Mouse (Mus musculus) left cerebral cortex, postnatal 25 days (tissue): ENCODE measurements around the gene Whamm. TPM values are rescaled to one million over a fixed set of nuclear protein-coding genes. Genes with fewer than 3 reads are reported as not detected.

ENCODE experiments used
- DNase-seq, 2 experiments: peaks; one replicate each; pipeline ENCODE4 v3.0.0; 2022; ENCODE audit warnings: low spot score in 2 of 2, mixed read lengths in 1 of 2
- intact Hi-C: fragments of 180-260 bp; cut with DNase I; formaldehyde crosslinking; loops from one replicate; pipeline ENCODE4 v1.15.1; 2025
- total RNA-seq, 2 experiments: library from RNA; stranded (reverse); gene quantifications; 2 replicates each; pipeline ENCODE4 v1.2.3; 2021

The Whamm gene
- total RNA-seq, 2 experiments from 2014 or later, result 13.7 to 15.8 TPM

GRCm38 (mm10) chr7:81583512-81583911, 12.4 kb downstream of the Whamm start:
- intact Hi-C loops, result no loop called here
- DNase-seq, result no peak

GRCm38 (mm10) chr7:81585326-81585725, 14.3 kb downstream of the Whamm start:
- no peak for DNase-seq
- intact Hi-C loops, result no loop called here

GRCm38 (mm10) chr7:81587238-81587637, 16.2 kb downstream of the Whamm start:
- intact Hi-C loops, result no loop called here

GRCm38 (mm10) chr7:81592686-81593085, 21.6 kb downstream of the Whamm start:
- intact Hi-C loops, result no loop called here
- no peak for DNase-seq

More at GRCm38 (mm10) chr7:81587238-81587637, 16.2 kb downstream of the Whamm start:
- no peak for DNase-seq

GRCm38 (mm10) chr7:81593387-81593786, 22.3 kb downstream of the Whamm start:
- no peak for DNase-seq

GRCm38 (mm10) chr7:81595056-81595455, 24.0 kb downstream of the Whamm start:
- intact Hi-C loops, result no loop called here
- DNase-seq, result no peak

More at GRCm38 (mm10) chr7:81593387-81593786, 22.3 kb downstream of the Whamm start:
- intact Hi-C loops, result no loop called here

- intact Hi-C loops, result no loop called here
- DNase-seq, result no peak
These were observed 25.0 kb downstream of the Whamm start for GRCm38 (mm10) chr7:81596086-81596485.

GRCm38 (mm10) chr7:81597660-81598059, 26.6 kb downstream of the Whamm start:
- DNase-seq, result no peak
- intact Hi-C loops, result no loop called here

GRCm38 (mm10) chr7:81599379-81600280, 28.6 kb downstream of the Whamm start:
- DNase-seq, result peak; percentile 43 to 62
- intact Hi-C loops, result loop anchor here (10.0 kb wide), 1 partner anchor 175 kb away; no protein-coding TSS in a partner anchor

GRCm38 (mm10) chr7:81604991-81605390, 33.9 kb downstream of the Whamm start:
- no peak for DNase-seq
- intact Hi-C loops, result loop anchor here (10.0 kb wide), 1 partner anchor 170 kb away; no protein-coding TSS in a partner anchor

GRCm38 (mm10) chr7:81605489-81605888, 34.4 kb downstream of the Whamm start:
- DNase-seq, result no peak
- intact Hi-C loops, result loop anchor here (10.0 kb wide), 1 partner anchor 169 kb away; no protein-coding TSS in a partner anchor

GRCm38 (mm10) chr7:81606452-81606851, 35.4 kb downstream of the Whamm start:
- no peak for DNase-seq
- intact Hi-C loops, result loop anchor here (10.0 kb wide), 1 partner anchor 168 kb away; no protein-coding TSS in a partner anchor

GRCm38 (mm10) chr7:81610125-81610524, 39.1 kb downstream of the Whamm start:
- intact Hi-C loops, result no loop called here
- no peak for DNase-seq

GRCm38 (mm10) chr7:81612856-81613635, 42.0 kb downstream of the Whamm start:
- no peak for DNase-seq
- intact Hi-C loops, result no loop called here

GRCm38 (mm10) chr7:81615031-81615430, 44.0 kb downstream of the Whamm start:
- intact Hi-C loops, result no loop called here
- no peak for DNase-seq

- DNase-seq, result no peak
- intact Hi-C loops, result no loop called here
These were observed 51.7 kb downstream of the Whamm start for GRCm38 (mm10) chr7:81622793-81623192.

- intact Hi-C loops, result no loop called here
- DNase-seq, result no peak
These were observed 52.7 kb downstream of the Whamm start for GRCm38 (mm10) chr7:81623767-81624166.

GRCm38 (mm10) chr7:81626460-81626859, 55.4 kb downstream of the Whamm start:
- no peak for DNase-seq
- intact Hi-C loops, result no loop called here

GRCm38 (mm10) chr7:81631261-81631660, 60.2 kb downstream of the Whamm start:
- intact Hi-C loops, result loop anchor here (5.0 kb wide), 1 partner anchor 66 kb away; no protein-coding TSS in a partner anchor
- DNase-seq, result peak in 1 of 2 experiments; percentile 75

- DNase-seq, result no peak
- intact Hi-C loops, result loop anchor here (5.0 kb wide), 1 partner anchor 65 kb away; no protein-coding TSS in a partner anchor
These were observed 61.5 kb downstream of the Whamm start for GRCm38 (mm10) chr7:81632586-81632985.
